Comparison of ENCODE assay signal across 11 mouse cellular contexts in genomic region chr15:94252962-94253712, GRCm38 (mm10).
DNase-seq lines count a peak whose midpoint lies in the region; ATAC-seq lines count a peak whose summit lies in the region.
"Had no signal": no experiment of that assay in that cellular context is flagged by ENCODE, and none has a peak within 500 bp of the region (broad histone marks: within the 10 kb centered on the region; RNA-seq: fewer than 3 reads in every experiment).

No protein-coding gene starts in this region.

- H3K4me3 ChIP-seq in lung, embryonic 16.5 days (ENCODE audit: low read length) = no peak overlapping the region
- no peak overlapping the region for H3K4me3 ChIP-seq in stomach, embryonic 16.5 days (replicated peaks; ENCODE audit: low read length)
- H3K4me3 ChIP-seq in forebrain, embryonic 12.5 days (replicated peaks) = no peak overlapping the region
- no peak overlapping the region for H3K4me3 ChIP-seq in liver, embryonic 11.5 days (ENCODE audit: low read depth, low read length)

- no peaks in the 10 kb centered on the region for H3K27me3 ChIP-seq in lung, embryonic 16.5 days (ENCODE audit: control insufficient read depth, insufficient read depth, low read depth, low read length)
- no peaks in the 10 kb centered on the region for H3K27me3 ChIP-seq in stomach, embryonic 16.5 days (ENCODE audit: control insufficient read depth, insufficient read depth, low read length)
- no peaks in the 10 kb centered on the region for H3K27me3 ChIP-seq in forebrain, embryonic 12.5 days
- no peaks in the 10 kb centered on the region for H3K27me3 ChIP-seq in liver, embryonic 11.5 days (replicated peaks; ENCODE audit: control insufficient read depth, insufficient read depth, low read length)

- H3K9me3 ChIP-seq in lung, embryonic 16.5 days (ENCODE audit: control insufficient read depth, low read length) = no peaks in the 10 kb centered on the region
- H3K9me3 ChIP-seq in stomach, embryonic 16.5 days (replicated peaks; ENCODE audit: control insufficient read depth, low read length) = no peaks in the 10 kb centered on the region
- no peaks in the 10 kb centered on the region for H3K9me3 ChIP-seq in forebrain, embryonic 12.5 days
- H3K9me3 ChIP-seq in liver, embryonic 11.5 days (ENCODE audit: control insufficient read depth, low read length) = no peaks in the 10 kb centered on the region

- no peaks in the 10 kb centered on the region for H3K36me3 ChIP-seq in lung, embryonic 16.5 days (ENCODE audit: control insufficient read depth, insufficient read depth, low read length)
- H3K36me3 ChIP-seq in stomach, embryonic 16.5 days (ENCODE audit: control insufficient read depth, insufficient read depth, low read length) = no peaks in the 10 kb centered on the region
- H3K36me3 ChIP-seq in forebrain, embryonic 12.5 days (replicated peaks) = no peaks in the 10 kb centered on the region
- H3K36me3 ChIP-seq in liver, embryonic 11.5 days (ENCODE audit: control insufficient read depth, insufficient read depth, low read length) = no peaks in the 10 kb centered on the region
- H3K36me3 ChIP-seq: G1E had no signal

- 37% methylated on average over 13 of the region's 13 CpGs for WGBS in lung, embryonic 16.5 days
- WGBS in stomach, embryonic 16.5 days = 47% methylated on average over 13 of the region's 13 CpGs
- WGBS in forebrain, embryonic 12.5 days = 82% methylated on average over 13 of the region's 13 CpGs
- 64% methylated on average over 13 of the region's 13 CpGs for WGBS in liver, embryonic 11.5 days

- DNase-seq in frontal cortex, postnatal 25 days (ENCODE audit: low spot score in 2 of 2) = no peak
- DNase-seq in lung, adult 18-20 months = no peak
- peak; percentile 35 for DNase-seq in induced T-regulatory cell, adult 2 months (ENCODE audit: low read depth)
- no peak for DNase-seq in liver, embryonic 11.5 days (ENCODE audit: low spot score)
- DNase-seq: gastrocnemius, postnatal 36 days; kidney, postnatal 14 days had no signal

- no peak overlapping the region for H3K4me2 ChIP-seq in lung, embryonic 16.5 days (ENCODE audit: low read depth, low read length)
- H3K4me2 ChIP-seq in stomach, embryonic 16.5 days (ENCODE audit: low read depth, low read length) = no peak overlapping the region
- no peak overlapping the region for H3K4me2 ChIP-seq in forebrain, embryonic 12.5 days
- H3K4me2 ChIP-seq in liver, embryonic 11.5 days = no peak overlapping the region

- peaks cover 27% of the 10 kb centered on the region for H3K4me1 ChIP-seq in lung, embryonic 16.5 days (replicated peaks; ENCODE audit: control insufficient read depth, insufficient read depth, low read length)
- peaks cover 7% of the 10 kb centered on the region; the same call in 1 of the 2 replicates for H3K4me1 ChIP-seq in stomach, embryonic 16.5 days (ENCODE audit: control insufficient read depth, insufficient read depth, low read length)
- 0 out of 2 replicates have a peak, but pooled peaks cover 4% of the 10 kb centered on the region for H3K4me1 ChIP-seq in forebrain, embryonic 12.5 days
- H3K4me1 ChIP-seq in liver, embryonic 11.5 days (replicated peaks; ENCODE audit: control insufficient read depth, insufficient read depth, low read length) = no peaks in the 10 kb centered on the region

- no peak overlapping the region for H3K9ac ChIP-seq in lung, embryonic 16.5 days (ENCODE audit: low read length)
- no peak overlapping the region for H3K9ac ChIP-seq in stomach, embryonic 16.5 days (ENCODE audit: low read length)
- no peak overlapping the region for H3K9ac ChIP-seq in forebrain, embryonic 12.5 days
- no peak overlapping the region for H3K9ac ChIP-seq in liver, embryonic 11.5 days (ENCODE audit: low read depth, low read length)

- H3K27ac ChIP-seq in lung, embryonic 16.5 days (ENCODE audit: low read length) = peak overlapping the region; percentile 44
- H3K27ac ChIP-seq in stomach, embryonic 16.5 days (ENCODE audit: low read length) = peak overlapping the region; percentile 60; the same call in 1 of the 2 replicates
- H3K27ac ChIP-seq in forebrain, embryonic 12.5 days = no peak overlapping the region
- no peak overlapping the region for H3K27ac ChIP-seq in liver, embryonic 11.5 days (ENCODE audit: low read depth, low read length)

- ATAC-seq in frontal cortex, adult (ENCODE audit: low TSS enrichment) = 0 out of 2 replicates have a peak, but pooled peaks have one; percentile 54
- peak; percentile 13; the same call in 1 of the 2 replicates for ATAC-seq in lung, embryonic 16.5 days (ENCODE audit: low read depth)
- ATAC-seq in stomach, embryonic 16.5 days (ENCODE audit: insufficient read depth, low FRiP score) = no peak
- no peak for ATAC-seq in forebrain, embryonic 12.5 days (ENCODE audit: low FRiP score)
- no peak for ATAC-seq in liver, embryonic 11.5 days (replicated peaks; ENCODE audit: low FRiP score)

Comparison
In these comparisons a context has a peak if more than half of its experiments do, and no peak if none do; other contexts are left out.
1. ATAC-seq: peak in frontal cortex, adult (single experiment) and lung, embryonic 16.5 days (single experiment); none in stomach, embryonic 16.5 days (single experiment), forebrain, embryonic 12.5 days (single experiment) and liver, embryonic 11.5 days (single experiment).
2. H3K27ac ChIP-seq: peak in lung, embryonic 16.5 days (single experiment) and stomach, embryonic 16.5 days (single experiment); none in forebrain, embryonic 12.5 days (single experiment) and liver, embryonic 11.5 days (single experiment).